Mouse (Mus musculus): ENCODE results near the gene Gm21876. TPM values are rescaled to one million over a fixed set of nuclear protein-coding genes. Genes with fewer than 3 reads are reported as not detected.
"Not testable (repeated sequence)": the region's sequence is repeated elsewhere in the genome, so short reads cannot be mapped to it uniquely, and the experiment has no call there.

Gm21876 gene
- polyA plus RNA-seq (2017; shearing (Covaris generic)): not detected

GRCm38 (mm10) chrX:21175553-21175952 is at the start of gene Gm21876:
Gm21876 (minus strand) TSS chrX:21175653.
- ATAC-seq: no peak

- no peak for ATAC-seq
Measured at GRCm38 (mm10) chrX:21220422-21220821, 45.0 kb upstream of the Gm21876 start.

- ATAC-seq: not testable (repeated sequence)
Measured at GRCm38 (mm10) chrX:21146675-21147074, 28.8 kb downstream of the Gm21876 start.

Other genes starting within 250 kb of the Gm21876 start
- 1 to 10 TPM; 4.7 to 6.6 (median 6.3) TPM for gene Cfp, start 244.1 kb downstream of the Gm21876 start, polyA plus RNA-seq (2017; shearing (Covaris generic))
- 1 to 10 TPM; 3.2 to 6.3 (median 3.4) TPM for gene Elk1, start 225.0 kb downstream of the Gm21876 start, polyA plus RNA-seq (2017; shearing (Covaris generic))
- 10 to 100 TPM; 34.8 to 45.2 (median 42.1) TPM for gene Uxt, start 213.6 kb downstream of the Gm21876 start, polyA plus RNA-seq (2017; shearing (Covaris generic))
- 10 to 100 TPM; 17.9 to 20.9 (median 20.3) TPM for gene Zfp182, start 113.3 kb downstream of the Gm21876 start, polyA plus RNA-seq (2017; shearing (Covaris generic))
- not detected for gene Spaca5, start 107.2 kb downstream of the Gm21876 start, polyA plus RNA-seq (2017; shearing (Covaris generic))
- gene Zfp300, start 86.1 kb downstream of the Gm21876 start, polyA plus RNA-seq (2017; shearing (Covaris generic)): 1 to 10 TPM; 2.8 to 4.5 (median 3.4) TPM
- not detected for gene Ssxa1, start 59.8 kb downstream of the Gm21876 start, polyA plus RNA-seq (2017; shearing (Covaris generic))